Mouse (Mus musculus): ENCODE data around the gene Slc9a8.

Gene Slc9a8

DNA sequence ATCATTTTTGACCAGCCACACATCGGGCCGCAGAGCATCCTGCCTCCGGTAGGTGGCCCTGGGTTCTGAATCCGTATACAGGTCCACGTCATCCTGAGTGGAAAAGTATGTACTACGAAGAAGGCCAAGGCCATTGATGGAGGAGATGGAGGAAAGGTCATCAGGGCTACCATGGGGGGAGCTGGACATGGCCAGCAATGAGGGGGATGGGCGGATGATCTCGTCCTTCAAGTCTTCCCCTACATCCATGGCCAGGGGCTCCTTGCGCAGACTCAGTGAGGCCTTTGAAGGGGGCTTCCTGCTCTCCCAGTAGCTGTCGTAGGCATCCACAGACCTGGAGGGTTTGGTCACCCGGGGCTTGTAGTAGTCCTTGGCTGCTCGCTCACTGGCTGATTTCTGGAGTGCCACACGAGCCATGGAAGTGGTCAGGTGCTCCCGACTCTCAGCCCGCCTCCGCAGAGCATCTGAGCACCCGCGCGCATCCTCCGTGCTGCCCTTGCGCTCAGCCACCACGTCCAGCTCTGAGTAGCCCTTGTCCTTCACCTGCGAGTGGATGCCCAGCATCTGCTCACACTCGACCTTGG is 62.4 kb downstream of the Slc9a8 start:
- peak; percentile 77 for DNase-seq

DNA sequence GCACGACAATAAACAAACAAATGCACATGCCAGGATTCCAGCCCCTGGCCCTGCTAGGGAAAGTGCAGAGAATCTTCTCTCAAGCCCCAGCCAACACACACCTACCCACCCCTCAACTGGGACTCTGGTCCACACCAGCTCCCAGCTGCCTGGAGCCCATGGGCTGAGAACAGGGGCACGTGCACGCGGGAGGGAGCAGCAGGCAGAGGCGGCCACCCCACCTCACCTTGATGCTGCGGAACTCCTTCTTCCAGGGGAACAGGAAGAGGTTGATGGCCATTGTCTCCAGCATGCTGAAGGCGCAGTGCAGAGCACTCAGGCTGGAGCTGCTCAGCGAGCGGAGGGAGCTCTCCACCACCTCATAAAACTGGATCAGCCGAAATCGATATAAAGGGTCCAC is 63.4 kb downstream of the Slc9a8 start:
- no peak for DNase-seq

DNA sequence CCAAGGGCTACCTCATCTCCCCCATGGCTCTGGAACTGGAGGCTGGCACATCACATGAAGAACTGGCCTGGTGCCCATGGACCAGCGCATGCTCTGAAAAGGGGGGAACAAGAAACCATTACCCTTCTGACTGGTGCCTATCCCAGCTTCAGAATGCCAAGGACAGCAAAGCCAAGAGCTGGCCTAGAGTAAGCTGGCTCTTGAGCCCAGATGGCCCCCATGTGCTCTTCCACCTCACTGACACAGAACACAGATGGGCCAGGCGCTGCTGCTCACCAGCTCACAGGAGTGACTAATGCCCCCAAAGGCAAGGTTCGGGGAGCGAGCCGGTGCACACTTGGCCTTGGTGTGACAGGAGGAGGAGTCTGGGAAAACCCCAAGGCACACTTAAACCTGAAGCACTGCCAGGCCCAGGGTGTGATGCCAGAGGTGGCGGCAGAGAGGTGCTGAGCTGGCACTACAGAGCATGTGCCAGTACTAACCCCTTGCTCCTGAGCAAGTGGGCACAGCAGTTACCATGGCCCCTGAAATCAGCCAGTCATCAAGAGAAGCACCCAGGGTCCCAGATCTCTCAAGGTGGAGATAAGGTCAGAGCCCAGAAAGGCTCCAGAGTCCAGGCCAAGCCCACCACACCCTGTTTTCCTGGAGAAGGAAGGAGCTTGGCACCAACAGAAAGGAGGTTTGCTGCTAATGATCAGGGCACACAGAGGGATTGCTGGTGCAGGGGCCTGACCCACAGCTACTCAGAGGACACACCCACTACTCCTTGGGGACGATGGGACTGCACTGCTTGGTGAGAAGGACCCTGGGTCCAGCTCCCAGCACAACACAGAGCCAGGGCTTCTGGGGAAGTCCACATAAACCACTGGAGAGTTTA is 64.2 kb downstream of the Slc9a8 start:
- DNase-seq = peak; percentile 89 to 92

DNA sequence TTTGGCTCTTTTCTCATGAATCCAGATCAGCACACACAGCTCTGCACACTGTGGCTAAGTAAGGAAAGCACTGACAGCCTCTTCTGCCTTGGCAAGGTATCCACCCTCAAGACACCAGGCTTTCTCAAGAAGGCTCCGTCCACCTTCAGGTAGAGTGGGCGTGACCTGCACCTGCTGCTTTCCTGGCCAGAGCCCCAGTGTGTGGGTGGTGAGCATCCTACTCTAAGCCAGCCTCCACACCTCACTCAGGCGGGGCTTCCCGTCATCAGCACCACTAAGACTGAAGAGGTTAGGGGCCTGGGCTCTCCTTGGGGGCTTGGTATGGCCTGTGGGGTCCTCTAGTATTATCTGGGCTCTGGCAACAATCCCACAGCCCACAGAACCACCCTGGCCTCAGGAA is 65.1 kb downstream of the Slc9a8 start:
- DNase-seq = peak; percentile 79 to 84

DNA sequence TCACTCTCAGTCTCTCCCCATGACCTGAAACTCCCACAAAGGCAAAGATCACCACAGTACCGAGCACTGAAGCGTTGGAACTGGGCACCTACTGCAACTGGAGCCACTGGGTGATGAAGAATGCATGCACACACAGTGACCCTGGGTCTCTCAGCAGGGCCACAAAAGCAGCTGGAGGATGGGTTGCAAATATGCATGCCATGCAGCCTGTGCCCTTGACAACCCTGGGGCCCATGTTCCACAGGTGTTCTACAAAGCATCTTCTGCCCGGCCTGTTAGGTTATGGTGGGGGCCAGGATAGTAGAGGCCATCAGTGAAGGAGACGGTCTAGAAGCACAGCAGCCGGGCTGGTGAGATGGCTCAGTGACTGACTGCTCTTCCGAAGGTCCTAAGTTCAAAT is 66.0 kb downstream of the Slc9a8 start:
- peak in 1 of 2 experiments; percentile 25 for DNase-seq

DNA sequence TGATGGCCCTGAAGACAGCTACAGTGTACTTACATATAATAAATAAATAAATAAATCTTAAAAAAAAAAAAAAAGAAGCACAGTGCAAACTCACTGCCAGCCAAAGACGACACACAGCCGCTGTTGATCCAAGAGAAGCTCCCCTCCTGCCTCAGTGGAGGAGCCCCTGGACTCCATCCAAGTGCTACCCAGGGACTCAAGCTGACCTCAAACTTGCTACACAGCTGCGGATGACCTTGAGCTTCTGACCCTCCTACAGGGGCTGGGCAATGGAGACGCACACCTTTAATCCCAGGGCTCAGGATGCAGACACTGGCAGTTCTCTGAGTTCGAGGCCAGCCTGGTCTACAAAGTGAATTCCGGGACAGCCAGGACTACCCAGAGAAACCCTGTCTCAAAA is 66.5 kb downstream of the Slc9a8 start:
- peak in 1 of 2 experiments; percentile 45 for DNase-seq

DNA sequence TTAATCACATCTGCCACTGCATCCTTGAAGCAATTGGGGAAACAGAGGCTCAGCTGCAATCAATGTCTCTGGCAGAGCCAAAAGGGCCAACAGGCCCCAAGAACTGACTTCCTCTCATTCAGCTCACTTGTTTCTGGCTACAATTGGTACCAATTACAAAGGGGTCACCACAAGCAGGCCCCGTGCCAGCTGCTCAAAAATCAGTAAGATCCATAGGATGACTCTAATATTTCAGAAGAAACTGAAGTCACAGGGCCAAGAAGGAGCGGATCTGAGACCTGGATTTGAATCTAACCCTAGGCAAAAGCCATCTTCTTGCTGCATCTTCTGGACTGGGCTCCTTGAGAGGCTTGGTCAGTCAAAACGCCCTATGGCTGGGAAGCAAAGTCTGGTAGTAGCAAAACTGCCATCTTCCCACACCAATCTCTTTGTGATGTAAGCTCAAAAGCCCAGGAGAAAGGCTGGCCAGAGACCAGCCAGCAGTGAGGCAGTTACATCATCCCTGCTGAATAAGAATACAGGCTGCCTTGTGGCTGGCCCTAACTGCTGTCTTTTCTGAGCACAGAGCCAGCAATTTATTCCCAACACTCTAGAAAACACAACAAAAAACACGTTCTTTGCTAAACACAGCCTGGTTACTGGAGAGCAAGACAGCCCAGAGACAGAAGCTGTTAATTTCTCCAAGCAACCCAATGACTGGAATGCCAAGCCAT is 69.5 kb downstream of the Slc9a8 start:
- peak; percentile 62 to 66 for DNase-seq

DNA sequence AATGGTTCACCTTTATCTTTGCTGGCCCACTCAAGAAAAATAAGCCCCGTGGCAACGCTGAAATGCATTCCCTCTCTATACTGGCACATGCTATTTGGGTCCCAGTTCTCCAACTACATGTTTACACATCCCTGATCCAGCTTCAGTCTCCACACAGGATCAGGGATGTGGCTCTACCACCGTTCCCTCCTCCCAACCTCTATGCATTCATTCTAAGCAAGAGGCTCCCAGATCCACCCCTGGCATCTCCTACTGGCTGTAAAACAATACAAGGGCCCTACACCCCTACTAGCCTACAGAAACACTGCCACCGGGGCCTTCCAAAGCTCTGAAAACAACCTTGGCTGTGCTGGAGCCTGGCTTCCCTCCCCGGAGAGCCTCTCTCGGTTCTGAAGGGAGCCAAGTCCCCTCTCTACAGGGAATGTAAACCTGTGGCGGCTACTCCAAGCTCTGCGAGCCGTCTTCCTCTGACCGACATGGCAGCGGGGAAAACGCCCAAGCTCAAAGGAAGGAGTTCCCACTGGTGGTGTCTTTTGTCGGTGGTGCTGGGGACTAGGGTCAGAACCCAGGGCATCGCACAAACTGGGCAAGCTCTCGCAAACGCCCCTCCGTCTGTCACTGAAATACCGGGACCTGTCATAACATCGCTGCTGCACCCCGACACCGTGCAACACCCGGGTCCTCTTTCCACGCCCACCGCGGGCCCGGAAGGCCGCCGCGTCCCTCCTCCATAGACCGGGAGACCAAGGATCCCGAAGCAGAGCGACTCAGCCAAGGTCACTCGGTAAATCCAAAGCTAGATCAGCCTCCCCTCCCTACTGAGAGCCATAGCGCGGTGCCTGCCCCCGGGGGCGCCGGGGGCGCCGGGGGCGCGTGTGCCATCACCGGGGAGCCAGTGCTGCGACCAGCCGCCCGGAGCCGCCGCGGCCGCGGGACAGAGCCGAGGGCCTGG is 70.5 kb downstream of the Slc9a8 start, which contains the start of gene Rnf114:
TSS of gene Rnf114 (plus strand) at position 889 of the 952 bp plus-strand sequence.
- peak in 1 of 2 experiments; percentile 65 for DNase-seq

DNA sequence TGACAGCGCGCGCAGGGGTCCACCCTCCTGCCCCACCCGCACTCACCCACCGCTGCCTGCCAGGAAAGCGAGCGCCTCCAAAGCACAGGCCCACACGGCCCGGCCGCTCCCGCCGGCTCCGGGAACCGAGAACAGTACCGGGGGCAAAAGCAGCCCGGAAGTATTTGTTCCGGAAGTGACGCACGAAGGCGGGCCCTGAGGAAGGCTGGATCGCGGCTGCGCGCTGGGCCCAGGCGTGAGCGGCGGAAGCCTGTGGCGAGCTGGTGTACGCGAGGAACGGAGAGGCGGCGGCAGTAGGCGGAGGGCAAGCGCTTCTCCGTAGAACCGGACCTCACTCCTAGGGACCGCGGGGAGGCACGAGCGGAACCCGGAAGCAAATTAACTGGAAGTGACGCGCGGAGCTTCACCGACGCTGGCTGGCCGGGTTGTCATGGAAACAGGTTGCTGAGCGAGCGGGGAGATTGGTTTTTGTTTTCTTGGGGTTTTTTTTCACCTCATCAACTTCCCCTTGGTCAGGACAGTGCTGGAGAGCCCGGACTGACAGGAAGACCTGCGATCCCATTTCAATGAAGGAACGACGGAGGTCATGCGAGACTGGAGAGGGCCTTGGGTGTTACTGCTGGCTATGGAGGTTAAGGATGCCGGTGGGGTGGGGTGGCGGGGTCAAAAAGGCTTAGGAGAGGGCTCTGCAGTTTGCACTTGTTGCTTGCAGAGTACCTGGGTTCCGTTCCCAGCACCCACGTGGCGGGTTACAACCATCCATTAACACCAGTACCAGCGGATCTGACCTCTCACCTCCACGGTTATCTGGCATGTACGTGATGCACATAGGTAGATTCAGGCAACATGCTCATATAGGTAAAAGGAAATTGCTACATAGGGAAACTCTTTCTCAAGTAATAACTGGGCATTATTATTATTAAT is 71.5 kb downstream of the Slc9a8 start, which contains the start of gene Spata2:
TSS of gene Spata2 (minus strand) at position 175 of the 924 bp plus-strand sequence.
- DNase-seq = peak; percentile 95 to 96

DNA sequence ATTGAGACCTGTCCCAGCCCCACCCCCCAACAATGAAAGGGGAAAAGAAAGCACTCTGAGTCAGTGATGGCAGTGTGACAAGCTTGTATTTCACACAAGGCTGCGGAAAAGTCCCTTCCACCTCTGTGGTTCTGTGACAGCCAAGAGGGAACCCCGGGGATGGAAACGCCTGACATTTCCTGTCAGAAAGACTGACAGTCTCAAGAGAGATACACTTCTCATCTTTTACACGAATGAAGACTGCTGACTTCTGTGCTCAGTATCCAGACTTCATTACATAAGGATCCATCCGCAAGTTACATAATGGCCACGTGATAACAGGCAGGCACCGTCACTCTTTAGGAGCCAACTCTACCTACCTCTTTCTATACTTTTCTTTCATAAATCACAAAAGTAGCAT is 74.9 kb downstream of the Slc9a8 start:
- no peak for DNase-seq

DNA sequence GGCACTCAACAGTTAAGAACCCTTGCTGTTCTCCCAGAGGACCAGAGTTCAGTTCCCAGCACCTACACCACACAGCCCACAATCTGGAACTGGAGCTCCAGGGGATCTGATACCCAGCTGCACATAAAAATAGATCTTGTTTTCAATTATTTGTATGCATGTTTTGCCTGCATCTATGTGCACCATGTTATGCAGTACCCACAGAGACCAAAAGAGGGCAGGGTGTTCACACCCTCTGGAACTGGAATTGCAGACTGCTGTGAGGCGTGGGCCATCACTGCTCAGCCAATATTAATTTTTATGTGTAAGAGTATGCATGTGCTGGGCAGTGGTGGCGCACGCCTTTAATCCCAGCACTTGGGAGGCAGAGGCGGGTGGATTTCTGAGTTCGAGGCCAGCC is 75.8 kb downstream of the Slc9a8 start:
- peak in 1 of 2 experiments; percentile 57 for DNase-seq

DNA sequence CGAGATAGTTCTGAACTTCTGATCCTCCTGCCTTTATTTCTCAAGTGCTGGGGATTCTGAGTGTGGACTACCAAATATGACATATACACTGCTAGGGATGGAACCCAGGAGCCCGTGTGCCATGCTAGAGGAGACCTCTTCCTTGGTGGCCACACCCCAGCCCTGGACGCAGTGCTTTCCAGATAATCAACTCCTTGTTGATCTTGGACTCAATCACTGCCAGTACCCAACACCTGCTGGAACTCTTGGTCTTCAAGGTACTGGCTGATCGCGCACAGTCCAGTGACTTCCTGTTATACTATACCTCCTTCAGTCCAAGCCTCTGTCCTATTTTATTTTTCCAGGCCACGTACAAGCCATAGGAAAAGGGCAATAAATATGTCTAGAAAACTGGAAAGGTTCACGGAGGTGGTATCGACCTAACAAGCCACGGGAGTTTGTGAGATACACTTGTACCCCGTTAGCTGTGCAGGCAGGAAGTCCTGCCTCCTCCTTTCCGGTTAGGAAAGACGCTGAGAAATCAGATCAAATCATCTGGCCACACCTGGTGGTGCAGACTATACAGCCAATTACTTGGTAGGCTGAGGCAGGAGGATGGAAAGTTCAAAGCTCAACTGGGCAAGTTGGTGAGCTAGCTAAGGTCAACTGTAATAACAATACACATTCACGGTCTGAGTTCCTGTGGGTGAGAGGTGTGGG is 81.2 kb downstream of the Slc9a8 start:
- no peak for DNase-seq

DNA sequence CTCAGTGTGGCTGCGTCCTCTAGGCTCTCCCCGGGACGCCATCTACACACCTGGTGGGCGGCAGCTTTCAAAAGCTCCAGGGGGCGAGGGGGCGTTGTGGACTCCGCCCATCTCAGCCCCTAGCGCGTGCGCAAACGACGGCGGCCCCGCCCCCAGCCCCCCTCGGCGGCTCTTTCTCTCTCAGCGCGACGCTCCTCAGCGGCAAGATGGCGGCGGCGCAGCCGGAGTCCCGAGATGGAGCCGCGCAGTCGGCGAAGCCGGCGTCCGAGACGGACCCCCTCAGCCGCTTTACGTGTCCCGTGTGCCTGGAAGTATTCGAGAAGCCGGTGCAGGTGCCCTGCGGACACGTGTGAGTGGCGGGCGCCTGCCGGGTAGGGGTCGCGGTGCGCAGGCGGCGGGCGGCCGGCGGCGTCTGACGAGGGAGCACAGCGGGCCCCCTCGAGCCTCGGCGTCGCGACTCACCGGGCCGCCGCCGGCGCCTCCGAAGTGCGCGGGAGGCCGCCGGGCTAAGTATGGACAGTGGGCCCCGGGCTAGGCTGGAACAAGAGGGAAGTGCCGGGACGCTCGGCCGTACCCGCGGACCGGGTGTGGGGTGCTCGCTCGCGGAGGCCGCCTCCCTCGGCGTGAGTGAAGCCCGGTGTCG is 81.9 kb downstream of the Slc9a8 start:
- DNase-seq = peak; percentile 93 to 97

DNA sequence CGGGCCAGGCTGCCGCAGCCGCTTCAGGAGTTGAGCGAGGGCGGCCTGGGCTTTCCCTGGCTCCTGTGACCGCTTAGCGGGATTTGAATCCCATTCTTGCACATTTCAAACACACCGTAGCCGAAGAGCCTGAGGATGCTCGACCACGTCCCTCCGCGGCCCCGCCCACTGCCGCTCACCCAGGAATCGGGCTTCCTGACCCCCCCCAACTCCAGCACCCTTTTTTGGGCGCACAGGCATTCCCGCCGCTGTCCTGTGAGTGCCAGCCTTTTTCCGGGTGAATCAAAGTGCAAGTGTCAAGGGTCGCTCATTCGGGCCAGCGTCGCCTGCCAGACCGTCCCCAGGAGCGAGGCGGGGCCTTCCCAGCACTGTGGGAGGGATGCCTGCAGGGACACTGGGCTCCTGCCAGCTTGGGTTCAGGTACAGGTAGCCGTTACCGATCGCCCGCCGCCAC is 82.4 kb downstream of the Slc9a8 start:
- DNase-seq = peak; percentile 67 to 74

DNA sequence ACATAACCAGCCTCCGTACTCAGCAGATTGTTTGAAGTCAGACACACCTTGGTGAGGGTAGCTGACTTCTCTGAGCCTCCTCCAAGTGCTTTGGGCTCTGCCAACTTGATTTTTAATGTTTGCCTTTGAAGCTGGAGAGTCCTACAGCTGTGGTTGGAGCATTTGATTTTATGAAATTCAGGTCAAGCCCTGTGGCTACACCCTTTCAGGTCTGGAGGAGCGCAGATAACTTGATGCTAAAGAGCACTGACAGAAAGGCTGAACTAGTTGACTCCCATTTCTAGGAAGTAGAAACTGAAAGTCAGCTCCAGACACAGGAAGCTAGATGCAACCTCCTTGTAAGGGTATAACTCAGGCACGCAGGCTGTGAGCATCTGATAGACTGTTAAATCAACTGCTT is 83.6 kb downstream of the Slc9a8 start:
- no peak for DNase-seq

DNA sequence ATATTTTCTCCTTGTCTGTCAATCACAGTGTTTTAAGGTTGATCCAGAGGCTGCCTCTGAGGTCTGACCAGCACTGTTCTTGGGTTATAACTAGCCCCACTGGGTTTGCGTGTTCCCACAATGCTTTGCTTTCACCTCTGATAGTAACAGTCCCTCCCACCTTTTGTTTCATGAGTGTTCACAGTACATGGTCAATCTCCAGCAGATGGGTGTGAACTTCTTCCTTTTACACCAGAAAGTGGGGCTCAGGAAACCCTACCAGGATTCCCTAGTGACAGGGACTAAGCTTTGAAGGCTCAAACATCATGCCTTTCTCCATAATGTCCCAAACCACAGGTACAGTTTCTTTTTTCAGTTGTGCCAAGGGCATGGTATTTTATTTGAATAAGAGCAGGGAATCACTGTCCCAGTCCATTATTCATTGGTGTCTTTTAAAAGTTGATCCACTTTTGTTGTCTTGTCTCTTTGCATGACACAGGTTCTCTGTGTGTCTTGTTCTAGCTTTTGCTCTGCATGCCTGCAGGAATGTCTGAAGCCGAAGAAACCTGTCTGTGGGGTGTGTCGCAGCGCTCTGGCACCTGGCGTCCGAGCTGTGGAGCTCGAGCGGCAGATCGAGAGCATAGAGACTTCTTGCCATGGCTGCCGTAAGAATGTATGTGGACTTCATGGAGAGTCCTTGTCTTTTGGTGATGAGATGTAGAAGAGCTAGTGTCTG is 85.2 kb downstream of the Slc9a8 start:
- DNase-seq = no peak

DNA sequence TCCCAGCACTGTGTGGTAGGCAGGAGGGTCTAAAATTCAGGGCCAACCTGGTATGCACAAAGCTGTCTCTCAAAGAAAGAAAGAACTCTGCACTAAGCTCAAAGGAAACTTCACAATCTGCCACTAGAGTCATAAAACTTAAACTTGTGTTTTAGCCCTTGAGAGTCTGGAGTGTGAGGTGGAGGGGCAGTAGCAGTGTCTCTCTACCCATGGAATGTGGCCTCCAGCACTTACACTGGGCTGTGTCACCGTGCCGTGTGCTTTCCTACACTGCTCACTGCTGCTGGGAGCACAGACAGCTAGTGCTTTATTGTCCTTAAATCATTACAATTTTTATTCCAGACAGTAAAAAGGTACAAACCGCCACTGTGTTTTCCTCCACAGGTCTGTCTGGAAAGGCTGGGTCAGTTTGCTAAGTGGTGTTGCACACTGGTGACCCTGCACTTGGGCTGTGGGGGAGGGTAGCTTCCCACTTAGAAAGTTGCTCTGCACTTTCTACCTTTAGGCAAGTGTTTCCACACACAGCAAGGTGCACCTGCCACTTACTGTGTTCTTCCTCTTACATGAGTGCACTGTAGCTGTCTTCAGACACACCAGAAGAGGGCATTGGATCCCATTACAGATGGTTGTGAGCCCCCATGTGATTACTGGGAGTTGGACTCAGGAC is 86.3 kb downstream of the Slc9a8 start:
- no peak for DNase-seq

DNA sequence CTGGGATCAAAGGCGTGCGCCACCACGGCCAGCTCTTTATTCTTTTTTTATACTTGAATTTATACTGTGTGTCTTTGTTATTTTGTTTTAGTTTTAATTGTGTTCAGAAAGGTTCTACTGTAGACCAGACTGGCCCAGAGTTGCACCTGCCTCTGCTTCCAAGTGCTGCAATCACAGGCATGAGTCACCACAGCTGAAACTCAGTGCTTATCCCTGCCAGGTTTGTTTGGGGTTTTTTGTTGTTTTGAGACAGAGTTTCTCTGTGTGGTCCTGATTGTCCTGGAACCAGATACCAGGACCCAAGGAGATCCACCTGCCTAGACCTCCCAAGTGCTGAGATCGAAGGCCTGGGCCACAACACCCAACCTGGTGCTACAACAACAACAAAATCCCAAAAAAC is 87.1 kb downstream of the Slc9a8 start:
- no peak for DNase-seq

DNA sequence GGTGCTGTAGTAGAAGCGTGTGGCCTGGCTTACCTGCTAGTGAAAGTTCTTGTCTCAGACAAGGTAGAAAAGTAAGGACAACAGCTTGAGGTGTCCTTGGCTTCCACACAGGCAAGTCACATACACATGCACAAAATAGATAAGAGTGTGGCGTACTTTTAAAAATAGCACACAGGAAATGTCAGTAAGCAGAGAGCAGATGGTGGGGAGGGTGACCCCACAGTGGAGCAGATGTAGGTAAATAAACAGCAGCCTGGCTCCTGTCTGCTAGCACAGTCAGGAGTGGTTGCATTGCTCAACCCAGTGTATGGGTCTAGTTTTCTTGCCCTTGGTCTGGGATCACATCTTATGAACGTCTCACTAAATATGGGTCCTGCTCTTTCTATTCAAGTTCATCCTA is 89.0 kb downstream of the Slc9a8 start:
- DNase-seq = no peak
